Mouse (Mus musculus) midbrain, postnatal 0 days (tissue): ENCODE measurements around the gene Dennd6a. TPM values are rescaled to one million over a fixed set of nuclear protein-coding genes. Genes with fewer than 3 reads are reported as not detected.

Experiments used
- ATAC-seq: fragments of 200-750 bp; cut with Nextera tagmentation; 2 replicates; pipeline ENCODE4 v1.8.0; 2017; ENCODE audit warnings: moderate number of reproducible peaks, mild to moderate bottlenecking, moderate TSS enrichment, moderate library complexity; ENCODE audit not compliant: low FRiP score
- DNase-seq: peaks from one replicate; pipeline ENCODE4 v3.0.0-alpha.2; 2015; ENCODE audit warnings: low spot score
- H3K27ac ChIP-seq: fragments of 300-500 bp; sonication (generic); 2 replicates; pipeline ENCODE4 v1.5.1; 2014; ENCODE audit warnings: low read depth, mild to moderate bottlenecking, low read length, mixed read lengths
- H3K27me3 ChIP-seq: fragments of 300-500 bp; sonication (generic); 2 replicates; pipeline ENCODE4 v1.6.1; 2014; ENCODE audit warnings: low read length, control low read depth, mixed read lengths; ENCODE audit not compliant: insufficient read depth
- H3K36me3 ChIP-seq: fragments of 300-500 bp; sonication (generic); 2 replicates; pipeline ENCODE4 v1.6.1; 2014; ENCODE audit warnings: low read length, control low read depth, mixed read lengths; ENCODE audit not compliant: insufficient read depth
- H3K4me1 ChIP-seq: fragments of 300-500 bp; sonication (generic); 2 replicates; pipeline ENCODE4 v1.6.1; 2014; ENCODE audit warnings: mild to moderate bottlenecking, control low read depth, antibody characterized with exemption, low read length, mixed read lengths; ENCODE audit not compliant: insufficient read depth
- H3K4me2 ChIP-seq: fragments of 300-500 bp; sonication (generic); 2 replicates; pipeline ENCODE4 v1.6.1; 2014; ENCODE audit warnings: low read depth, mild to moderate bottlenecking, low read length, mixed read lengths; ENCODE audit not compliant: poor library complexity, severe bottlenecking
- H3K4me3 ChIP-seq: fragments of 300-500 bp; sonication (generic); 2 replicates; pipeline ENCODE4 v1.5.1; 2014; ENCODE audit warnings: low read depth, mild to moderate bottlenecking, low read length, moderate library complexity
- H3K9ac ChIP-seq: fragments of 300-500 bp; sonication (generic); replicated peaks from 2 replicates; pipeline ENCODE4 v1.6.1; 2014; ENCODE audit warnings: mild to moderate bottlenecking, low read length, moderate library complexity, mixed read lengths; ENCODE audit not compliant: poor library complexity, severe bottlenecking
- H3K9me3 ChIP-seq: fragments of 300-500 bp; sonication (generic); 2 replicates; pipeline ENCODE4 v1.6.1; 2016; ENCODE audit warnings: low read length, control low read depth
- CTCF ChIP-seq: IDR thresholded peaks from 2 replicates; pipeline ENCODE4 v1.5.1; 2016; ENCODE audit warnings: antibody characterized with exemption, mild to moderate bottlenecking
- WGBS: fragments of 180-500 bp; shearing (Covaris S2); extraction: QIAGEN DNeasy Blood & Tissue Kit; methylation state at CpG from one replicate; pipeline ENCODE4 v1.1.7; 2014; 5-methylcytosine and 5-hydroxymethylcytosine counted together
- polyA plus RNA-seq: library from polyadenylated mRNA; unstranded; fragments of >200 nt; fragmentation: Nextera tagmentation; extraction: Ambion mirVana; gene quantifications from 2 replicates; pipeline ENCODE4 v1.2.1, GENCODE M21; 2015
- total RNA-seq: library from RNA; depleted of rRNA; stranded (reverse); fragments of >200 nt; gene quantifications from 2 replicates; pipeline ENCODE4 v1.2.3, GENCODE M21; 2014

Dennd6a gene
- total and polyA plus RNA-seq, 2 experiments from 2014 or later: 9.5 to 26.1 TPM

DNA sequence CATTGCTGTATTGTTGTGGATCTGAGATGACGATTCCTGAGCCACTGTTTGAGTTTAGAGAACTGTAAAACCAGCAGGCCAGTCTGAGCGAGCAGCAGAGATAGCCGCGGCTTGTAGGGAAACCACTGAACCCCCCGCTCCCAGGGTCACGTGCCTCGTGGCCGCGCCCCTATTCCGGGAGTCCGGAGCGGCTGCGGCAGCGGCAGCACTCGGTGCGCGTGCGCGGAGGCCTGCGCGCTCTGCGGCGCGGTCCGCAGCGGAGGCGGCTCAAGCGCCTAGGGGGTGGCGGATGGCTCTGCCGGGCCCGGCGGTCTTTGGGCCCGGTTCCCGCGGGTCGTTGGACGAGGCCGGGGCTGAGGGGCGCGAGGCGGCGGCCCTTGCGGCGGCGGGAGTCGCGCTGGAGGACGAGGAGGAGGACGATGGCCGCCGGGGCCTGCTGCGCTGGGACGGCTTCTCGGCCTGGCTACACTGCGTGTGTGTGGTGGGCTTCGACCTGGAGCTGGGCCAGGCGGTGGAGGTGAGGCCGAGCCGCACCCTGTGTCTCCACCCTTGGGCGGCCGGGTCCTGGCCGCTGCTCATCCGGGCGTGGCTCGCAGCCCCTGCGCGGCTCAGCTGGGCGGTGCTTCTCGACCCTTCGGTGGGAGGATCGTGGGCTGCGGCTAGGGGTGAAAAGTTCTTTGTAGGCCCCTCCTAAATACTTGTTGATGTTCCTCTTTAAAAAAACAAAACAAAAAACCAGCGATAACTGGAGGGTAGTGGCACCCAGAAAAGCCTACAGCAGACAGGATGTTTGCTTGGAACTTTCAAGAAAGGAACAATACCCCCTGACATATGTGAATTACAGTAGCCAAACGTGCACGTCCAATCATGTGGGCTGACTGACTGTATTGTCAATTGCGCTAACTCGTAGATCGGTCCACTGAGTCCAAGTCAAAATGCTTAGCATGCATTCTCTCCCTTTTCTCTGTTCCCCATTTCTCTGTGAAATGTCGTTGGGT lies 6.0 kb downstream of the Dennd6a start:
- no peaks in the 10 kb centered on the region for H3K36me3 ChIP-seq
- peak; percentile 93 for DNase-seq
- under 1% methylated on average over 74 of the region's 79 CpGs for WGBS
- no peaks in the 10 kb centered on the region for H3K4me1 ChIP-seq
- peak overlapping the region; percentile 94 for H3K27ac ChIP-seq
- no peak for TF ChIP-seq CTCF
- H3K4me3 ChIP-seq: peak overlapping the region; percentile 98
- no peaks in the 10 kb centered on the region for H3K27me3 ChIP-seq
- peak overlapping the region; percentile 99 for H3K9ac ChIP-seq
- peak overlapping the region; percentile 74 for H3K4me2 ChIP-seq
- ATAC-seq: peak; percentile 96
- no peaks in the 10 kb centered on the region for H3K9me3 ChIP-seq

DNA sequence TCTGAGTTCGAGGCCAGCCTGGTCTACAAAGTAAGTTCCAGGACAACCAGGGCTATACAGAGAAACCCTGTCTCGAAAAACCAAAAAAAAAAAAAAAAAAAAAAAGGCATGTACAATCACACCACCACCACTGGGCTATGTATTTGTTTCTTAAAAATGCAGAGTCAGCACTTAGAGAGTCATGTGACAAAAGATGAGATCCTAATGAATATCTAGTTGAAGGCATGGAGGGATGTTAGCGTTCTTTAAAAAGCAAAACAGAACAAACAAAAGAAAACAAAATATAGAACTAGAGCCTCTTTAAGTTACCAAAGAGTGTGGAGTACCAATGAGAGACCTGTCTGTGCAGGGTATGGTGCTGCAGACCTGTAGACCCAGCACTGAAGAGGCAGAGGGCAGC lies 10.0 kb downstream of the Dennd6a start:
- 95% methylated on average over 3 of the region's 3 CpGs for WGBS
- ATAC-seq: no peak
- no peak overlapping the region for H3K4me3 ChIP-seq

DNA sequence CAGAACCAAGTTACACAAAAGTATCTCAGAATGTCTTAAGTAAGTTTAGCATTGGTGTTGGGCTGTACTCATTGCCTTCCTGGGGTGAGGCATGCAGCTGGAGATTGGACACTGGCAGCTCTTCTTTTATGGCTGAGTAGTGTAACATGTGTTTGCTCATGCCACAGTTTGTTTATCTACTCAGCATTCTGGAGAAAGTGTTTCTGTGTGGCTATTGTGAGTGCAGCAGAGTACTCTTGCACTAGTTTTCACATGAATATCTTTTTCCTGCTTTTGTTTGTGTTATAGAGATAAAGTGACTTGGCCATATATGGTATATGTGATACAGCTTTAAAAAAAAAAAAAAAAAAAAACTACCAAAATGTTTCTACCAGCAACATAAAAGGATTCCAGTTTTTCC lies 13.5 kb downstream of the Dennd6a start:
- Histone ChIP-seq H3K27me3 (no peaks in the 10 kb centered on the region), H3K9ac (no peak overlapping the region), H3K27ac (no peak overlapping the region), H3K36me3 (no peaks in the 10 kb centered on the region), H3K4me3 (no peak overlapping the region), H3K4me1 (no peaks in the 10 kb centered on the region), H3K9me3 (no peaks in the 10 kb centered on the region), H3K4me2 (no peak overlapping the region)
- TF ChIP-seq CTCF: no peak
- ATAC-seq: no peak
- no peak for DNase-seq

More for the DNA sequence above, 10.0 kb downstream of the Dennd6a start:
- no peak for TF ChIP-seq CTCF
- Histone ChIP-seq H3K27ac (no peak overlapping the region), H3K4me2 (no peak overlapping the region), H3K9me3 (no peaks in the 10 kb centered on the region), H3K9ac (no peak overlapping the region), H3K36me3 (no peaks in the 10 kb centered on the region), H3K4me1 (no peaks in the 10 kb centered on the region), H3K27me3 (no peaks in the 10 kb centered on the region)
- DNase-seq: no peak

DNA sequence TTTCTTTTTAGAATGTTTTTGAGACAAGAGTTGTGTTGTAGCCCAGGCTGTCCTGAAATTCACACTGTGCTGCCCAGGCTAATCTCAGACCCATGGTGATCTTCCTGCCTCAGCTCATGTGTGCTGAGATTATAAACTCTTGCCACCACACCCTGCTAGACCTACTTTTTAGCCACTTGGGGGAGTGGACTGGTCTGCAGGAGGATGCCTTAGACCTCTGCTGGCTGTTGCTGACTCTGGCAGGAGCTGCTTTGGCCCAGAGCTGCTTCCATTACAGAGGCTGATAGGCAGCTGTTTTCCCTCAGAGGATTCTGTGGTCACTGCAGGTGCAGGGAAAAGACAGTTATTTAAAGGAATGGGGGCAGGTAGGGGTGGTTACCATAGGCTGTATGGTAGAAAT lies 17.7 kb downstream of the Dennd6a start:
- no peaks in the 10 kb centered on the region for H3K4me1 ChIP-seq
- H3K27ac ChIP-seq: no peak overlapping the region
- DNase-seq (no peak), ATAC-seq (no peak)
- peak; percentile 13; the same call in 1 of the 2 replicates for TF ChIP-seq CTCF
- H3K4me3 ChIP-seq: no peak overlapping the region
- no peak overlapping the region for H3K4me2 ChIP-seq
- no peaks in the 10 kb centered on the region; the same call in 1 of the 2 replicates for H3K36me3 ChIP-seq
- no peak overlapping the region for H3K9ac ChIP-seq
- H3K27me3 ChIP-seq: no peaks in the 10 kb centered on the region
- H3K9me3 ChIP-seq: no peaks in the 10 kb centered on the region

DNA sequence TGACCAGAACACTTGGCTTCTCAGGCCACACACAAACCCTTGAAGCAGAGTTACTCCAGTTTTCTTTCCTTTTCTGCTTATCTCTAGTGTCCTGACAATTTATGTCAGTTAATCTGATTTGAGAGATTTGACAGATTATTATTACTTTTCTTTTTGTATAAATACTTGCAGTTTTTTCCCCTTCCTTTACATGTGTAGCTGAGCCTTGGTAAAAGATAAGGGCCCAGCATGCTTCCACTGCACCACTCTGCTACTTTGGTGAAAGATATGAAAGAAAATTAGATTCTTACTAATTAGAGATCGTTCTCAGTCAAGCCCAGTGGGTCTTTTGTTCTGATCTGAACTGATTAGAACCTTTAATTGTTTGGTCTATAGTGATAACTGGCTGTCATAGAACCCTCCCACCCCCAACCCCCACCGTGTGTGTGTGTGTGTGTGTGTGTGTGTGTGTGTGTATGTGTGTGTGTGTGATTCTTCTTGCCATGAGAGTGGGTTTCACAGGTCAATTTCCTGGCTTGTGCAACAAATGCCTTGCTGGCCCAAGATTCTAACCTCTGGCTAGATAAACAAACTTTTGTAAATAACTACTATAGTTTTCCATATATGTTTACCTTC lies 19.7 kb downstream of the Dennd6a start:
- TF ChIP-seq CTCF: no peak
- 88% methylated on average over 2 of the region's 2 CpGs for WGBS

DNA sequence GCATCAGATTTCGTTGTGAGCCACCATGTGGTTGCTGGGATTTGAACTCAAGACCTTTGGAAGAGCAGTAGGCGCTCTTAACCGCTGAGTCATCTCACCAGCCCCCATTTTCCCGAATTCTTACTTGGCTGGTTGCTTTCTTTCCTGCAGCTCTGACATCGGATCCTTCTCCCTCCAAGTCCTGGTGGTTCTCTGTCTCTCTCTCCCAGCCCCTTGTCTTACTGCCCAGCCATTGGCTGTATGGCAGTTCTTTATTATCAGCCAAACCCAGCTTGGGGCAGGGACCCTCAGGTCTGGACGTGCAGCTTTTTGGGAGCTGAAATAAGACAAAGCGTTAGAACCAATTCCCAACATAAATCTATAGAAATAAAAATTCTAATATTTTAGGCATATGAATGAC lies 21.5 kb downstream of the Dennd6a start:
- no peak for TF ChIP-seq CTCF

More for the DNA sequence above, 19.7 kb downstream of the Dennd6a start:
- no peak overlapping the region for H3K4me3 ChIP-seq
- H3K9me3 ChIP-seq: no peaks in the 10 kb centered on the region
- no peak overlapping the region for H3K27ac ChIP-seq
- no peaks in the 10 kb centered on the region for H3K27me3 ChIP-seq
- H3K4me1 ChIP-seq: no peaks in the 10 kb centered on the region
- H3K4me2 ChIP-seq: no peak overlapping the region
- peaks cover 5% of the 10 kb centered on the region; the same call in 1 of the 2 replicates for H3K36me3 ChIP-seq
- DNase-seq (no peak), ATAC-seq (no peak)
- no peak overlapping the region for H3K9ac ChIP-seq

More for the DNA sequence above, 21.5 kb downstream of the Dennd6a start:
- WGBS: 96% methylated on average over 7 of the region's 7 CpGs
- no peaks in the 10 kb centered on the region for H3K9me3 ChIP-seq
- no peak for ATAC-seq
- H3K27ac ChIP-seq: no peak overlapping the region
- H3K36me3 ChIP-seq: peaks cover 5% of the 10 kb centered on the region; the same call in 1 of the 2 replicates
- DNase-seq: no peak
- no peaks in the 10 kb centered on the region for H3K27me3 ChIP-seq
- no peak overlapping the region for H3K4me3 ChIP-seq
- H3K4me2 ChIP-seq: no peak overlapping the region
- no peaks in the 10 kb centered on the region for H3K4me1 ChIP-seq
- H3K9ac ChIP-seq: no peak overlapping the region
